In genomic region chr1:86713054-86713453, GRCm38 (mm10) we compare ENCODE assay signal across 17 mouse cellular contexts. TPM values are rescaled to one million over a fixed set of nuclear protein-coding genes. Genes with fewer than 3 reads are reported as not detected.
"Had no signal": no experiment of that assay in that cellular context is flagged by ENCODE, and none has a peak within 500 bp of the region (broad histone marks: within the 10 kb centered on the region; RNA-seq: fewer than 3 reads in every experiment).

No protein-coding gene starts in this region.

- H3K4me3 ChIP-seq: limb, embryonic 12.5 days; lung, embryonic 15.5 days; megakaryocyte, embryonic 14.5 days; midbrain, embryonic 15.5 days; neural tube, embryonic 13.5 days had no signal

- H3K36me3 ChIP-seq: limb, embryonic 12.5 days; lung, embryonic 15.5 days; midbrain, embryonic 15.5 days; neural tube, embryonic 13.5 days had no signal

- DNase-seq: kidney, postnatal 25 days; layer of hippocampus, adult 9-11 months; layer of hippocampus, postnatal 36 days; lung, postnatal 14 days; retina, postnatal 1 day; right cerebral cortex, postnatal 25 days; thymus, postnatal 4 days had no signal

- H3K9me3 ChIP-seq: limb, embryonic 12.5 days; lung, embryonic 15.5 days; megakaryocyte, embryonic 14.5 days; midbrain, embryonic 15.5 days; neural tube, embryonic 13.5 days had no signal

- H3K27ac ChIP-seq: hindbrain, embryonic 14.5 days; limb, embryonic 12.5 days; liver, embryonic 14.5 days; lung, embryonic 15.5 days; macrophage; midbrain, embryonic 15.5 days; neural tube, embryonic 13.5 days; stomach, postnatal 0 days had no signal

- H3K9ac ChIP-seq: hindbrain, embryonic 14.5 days; limb, embryonic 12.5 days; liver, embryonic 14.5 days; lung, embryonic 15.5 days; midbrain, embryonic 15.5 days; neural tube, embryonic 13.5 days had no signal

- H3K4me1 ChIP-seq: limb, embryonic 12.5 days; lung, embryonic 15.5 days; midbrain, embryonic 15.5 days; neural tube, embryonic 13.5 days had no signal

- ATAC-seq: midbrain, embryonic 15.5 days had no signal

- H3K27me3 ChIP-seq: limb, embryonic 12.5 days; lung, embryonic 15.5 days; megakaryocyte, embryonic 14.5 days; midbrain, embryonic 15.5 days; neural tube, embryonic 13.5 days had no signal

- H3K4me2 ChIP-seq: hindbrain, embryonic 14.5 days; limb, embryonic 12.5 days; lung, embryonic 15.5 days; midbrain, embryonic 11.5 days; midbrain, embryonic 15.5 days; neural tube, embryonic 13.5 days had no signal

RNA-seq across cellular contexts. Expression of gene Nppc, which starts 42.7 kb away (rescaled TPM):
- polyA plus RNA-seq: macrophage had no signal
